Mouse (Mus musculus): ENCODE measurements around the gene Birc2. TPM values are rescaled to one million over a fixed set of nuclear protein-coding genes. Genes with fewer than 3 reads are reported as not detected.

Birc2 gene
- total and polyA plus RNA-seq, 3 experiments: 12.9 to 28.2 (median 22.0) TPM

DNA sequence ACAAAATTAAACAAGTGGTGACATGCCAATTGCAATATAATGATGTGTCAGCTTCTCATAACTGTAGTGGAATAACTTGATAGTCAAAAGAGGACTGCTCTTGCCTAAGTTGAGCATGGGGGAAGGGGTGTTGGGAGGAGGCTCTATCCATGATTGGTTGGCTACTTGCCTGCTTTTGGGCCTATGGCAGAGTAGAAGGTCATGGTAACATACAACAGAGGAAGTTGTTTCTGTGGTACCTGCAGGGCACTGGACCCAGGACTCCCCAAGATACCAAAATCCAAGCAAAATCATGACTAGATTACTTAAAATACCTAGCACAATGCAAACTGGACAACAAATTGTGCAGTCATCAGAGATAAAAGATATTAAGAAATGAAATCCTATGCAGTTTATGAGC is 41.3 kb downstream of the Birc2 start:
- H3K79me2 ChIP-seq (replicated peaks; ENCODE audit: control insufficient read depth, insufficient read depth, low read length): no peaks in the 10 kb centered on the region
- no peak overlapping the region for H3K9ac ChIP-seq (ENCODE audit: low read depth, low read length)
- no peak overlapping the region for H3K27ac ChIP-seq
- H3K4me3 ChIP-seq: no peak overlapping the region
- no peak for DNase-seq
- no peaks in the 10 kb centered on the region for H3K4me1 ChIP-seq (ENCODE audit: control insufficient read depth, insufficient read depth, low read length)
- intact Hi-C loops (cut with DNase I): no loop called here
- H3K36me3 ChIP-seq (ENCODE audit: control insufficient read depth, insufficient read depth, low read length): peaks cover 5% of the 10 kb centered on the region; the same call in 1 of the 2 replicates
- H3K27me3 ChIP-seq (ENCODE audit: control insufficient read depth, insufficient read depth, low read length): no peaks in the 10 kb centered on the region
- no peak for TF ChIP-seq CTCF (IDR thresholded peaks at IDR 0.05)
- no peak for TF ChIP-seq POLR2A (IDR thresholded peaks at IDR 0.05; ENCODE audit: insufficient read depth, low read depth, low read length)
- no peak for TF ChIP-seq EP300 (IDR thresholded peaks at IDR 0.05; ENCODE audit: insufficient read depth, low read depth, low read length)

- H3K36me3 ChIP-seq (ENCODE audit: control insufficient read depth, insufficient read depth, low read length): peaks cover 5% of the 10 kb centered on the region; the same call in 1 of the 2 replicates
- H3K79me2 ChIP-seq (replicated peaks; ENCODE audit: control insufficient read depth, insufficient read depth, low read length): no peaks in the 10 kb centered on the region
- H3K27me3 ChIP-seq (ENCODE audit: control insufficient read depth, insufficient read depth, low read length): no peaks in the 10 kb centered on the region
- no peak overlapping the region for H3K4me3 ChIP-seq
- H3K9ac ChIP-seq (ENCODE audit: low read depth, low read length): no peak overlapping the region
- TF ChIP-seq EP300 (IDR thresholded peaks at IDR 0.05; ENCODE audit: insufficient read depth, low read depth, low read length) (no peak), CTCF (IDR thresholded peaks at IDR 0.05) (no peak), POLR2A (IDR thresholded peaks at IDR 0.05; ENCODE audit: insufficient read depth, low read depth, low read length) (no peak)
- no peaks in the 10 kb centered on the region; the same call in 1 of the 2 replicates for H3K4me1 ChIP-seq (ENCODE audit: control insufficient read depth, insufficient read depth, low read length)
- WGBS: 96% methylated on average over 2 of the region's 2 CpGs
- no peak overlapping the region for H3K27ac ChIP-seq
- DNase-seq: no peak
- intact Hi-C loops (cut with DNase I): no loop called here
These were observed 43.3 kb downstream of the Birc2 start for GRCm38 (mm10) chr9:7793561-7793960.

DNA sequence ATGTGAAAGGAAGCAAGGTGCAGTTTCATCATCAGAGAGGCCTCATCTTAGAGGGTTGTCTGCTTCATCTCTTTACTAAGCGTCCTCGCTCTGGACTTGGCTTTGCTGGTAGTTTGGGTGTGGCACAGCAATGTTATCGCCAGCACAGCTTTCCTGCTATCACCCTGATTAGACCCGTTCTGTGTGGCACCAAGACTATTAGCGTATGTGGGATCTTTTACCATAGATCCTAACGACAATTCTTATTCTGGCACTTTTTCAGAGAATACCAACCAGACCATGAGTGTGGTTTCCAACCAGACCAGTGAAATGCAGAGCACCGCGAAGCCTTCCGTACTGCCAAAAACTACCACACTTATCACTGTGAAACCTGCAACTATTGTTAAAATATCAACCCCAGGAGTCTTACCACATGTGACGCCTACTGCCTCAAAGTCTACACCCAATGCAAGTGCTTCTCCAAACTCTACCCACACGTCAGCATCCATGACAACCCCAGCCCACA is 46.2 kb downstream of the Birc2 start:
- TF ChIP-seq CTCF (IDR thresholded peaks at IDR 0.05) (no peak), EP300 (IDR thresholded peaks at IDR 0.05; ENCODE audit: insufficient read depth, low read depth, low read length) (no peak)
- Histone ChIP-seq H3K36me3 (ENCODE audit: control insufficient read depth, insufficient read depth, low read length) (peaks cover 5% of the 10 kb centered on the region), H3K27me3 (ENCODE audit: control insufficient read depth, insufficient read depth, low read length) (no peaks in the 10 kb centered on the region), H3K4me1 (ENCODE audit: control insufficient read depth, insufficient read depth, low read length) (no peaks in the 10 kb centered on the region; the same call in 1 of the 2 replicates), H3K27ac (no peak overlapping the region), H3K79me2 (replicated peaks; ENCODE audit: control insufficient read depth, insufficient read depth, low read length) (no peaks in the 10 kb centered on the region), H3K9ac (ENCODE audit: low read depth, low read length) (no peak overlapping the region), H3K4me3 (no peak overlapping the region)
- intact Hi-C loops (cut with DNase I): no loop called here
- no peak for DNase-seq
- WGBS: 87% methylated on average over 11 of the region's 11 CpGs

DNA sequence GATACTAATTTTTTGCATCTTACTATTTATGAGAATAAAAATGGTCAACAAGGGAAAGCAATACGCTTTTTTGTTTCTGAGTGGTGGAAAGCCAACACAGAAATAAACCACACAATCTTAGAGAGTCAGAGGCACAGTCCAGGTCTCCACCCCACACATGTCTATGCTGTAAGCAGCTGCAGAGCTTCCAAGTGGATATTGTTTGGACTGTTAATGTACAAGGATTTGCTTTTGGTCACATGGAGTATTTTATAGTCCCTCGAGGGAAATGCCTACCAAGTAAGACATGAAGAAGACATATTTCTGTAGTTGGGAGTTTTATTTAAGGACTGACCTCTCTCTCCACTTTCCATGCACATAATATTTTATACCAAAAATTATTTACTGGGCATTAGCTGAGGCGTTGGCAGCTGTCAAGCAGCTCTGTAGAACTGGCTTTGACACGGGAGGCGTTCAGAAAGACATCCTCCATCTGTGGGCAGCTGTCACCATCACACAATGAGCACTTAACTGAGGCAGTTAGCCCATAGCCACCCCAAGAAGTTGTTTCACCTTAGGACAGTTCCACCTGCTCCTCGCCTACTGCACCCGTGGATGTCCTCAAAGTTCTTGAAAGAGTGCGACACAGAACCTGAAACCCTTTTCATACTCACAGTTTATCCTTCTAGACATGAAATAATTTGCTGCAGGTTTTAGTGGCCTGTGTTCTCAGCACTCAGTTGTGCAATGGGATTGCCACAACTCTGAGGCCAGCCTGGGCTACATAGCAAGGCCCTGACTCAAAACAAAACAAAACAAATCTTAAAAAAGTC is 46.9 kb downstream of the Birc2 start:
- TF ChIP-seq EP300 (IDR thresholded peaks at IDR 0.05; ENCODE audit: insufficient read depth, low read depth, low read length): no peak
- TF ChIP-seq CTCF (IDR thresholded peaks at IDR 0.05): no peak
- TF ChIP-seq POLR2A (IDR thresholded peaks at IDR 0.05; ENCODE audit: insufficient read depth, low read depth, low read length): no peak
- H3K36me3 ChIP-seq (ENCODE audit: control insufficient read depth, insufficient read depth, low read length): peaks cover 5% of the 10 kb centered on the region
- WGBS: 85% methylated on average over 8 of the region's 8 CpGs
- no peaks in the 10 kb centered on the region for H3K27me3 ChIP-seq (ENCODE audit: control insufficient read depth, insufficient read depth, low read length)
- H3K4me1 ChIP-seq (ENCODE audit: control insufficient read depth, insufficient read depth, low read length): no peaks in the 10 kb centered on the region; the same call in 1 of the 2 replicates
- H3K4me3 ChIP-seq: no peak overlapping the region
- no peak overlapping the region for H3K9ac ChIP-seq (ENCODE audit: low read depth, low read length)
- intact Hi-C loops (cut with DNase I): loop anchor here (10.0 kb wide), 1 partner anchor 605 kb away; the partner anchor contains the start of genes Dcun1d5 and Dync2h1
- DNase-seq: no peak
- no peak overlapping the region for H3K27ac ChIP-seq
- H3K79me2 ChIP-seq (replicated peaks; ENCODE audit: control insufficient read depth, insufficient read depth, low read length): no peaks in the 10 kb centered on the region

GRCm38 (mm10) chr9:7788411-7788810 is 48.5 kb downstream of the Birc2 start:
- intact Hi-C loops (cut with DNase I): loop anchor here (10.0 kb wide), 1 partner anchor 604 kb away; the partner anchor contains the start of genes Dcun1d5 and Dync2h1
- no peak for DNase-seq
- WGBS: 79% methylated on average over 6 of the region's 6 CpGs
- Histone ChIP-seq H3K4me1 (ENCODE audit: control insufficient read depth, insufficient read depth, low read length) (no peaks in the 10 kb centered on the region; the same call in 1 of the 2 replicates), H3K36me3 (ENCODE audit: control insufficient read depth, insufficient read depth, low read length) (peaks cover 5% of the 10 kb centered on the region), H3K9ac (ENCODE audit: low read depth, low read length) (no peak overlapping the region), H3K27me3 (ENCODE audit: control insufficient read depth, insufficient read depth, low read length) (no peaks in the 10 kb centered on the region), H3K27ac (no peak overlapping the region; the same call in 1 of the 2 replicates), H3K79me2 (replicated peaks; ENCODE audit: control insufficient read depth, insufficient read depth, low read length) (no peaks in the 10 kb centered on the region), H3K4me3 (no peak overlapping the region)
- TF ChIP-seq CTCF (IDR thresholded peaks at IDR 0.05) (no peak), POLR2A (IDR thresholded peaks at IDR 0.05; ENCODE audit: insufficient read depth, low read depth, low read length) (no peak), EP300 (IDR thresholded peaks at IDR 0.05; ENCODE audit: insufficient read depth, low read depth, low read length) (no peak)

GRCm38 (mm10) chr9:7786086-7786485 is 50.8 kb downstream of the Birc2 start:
- intact Hi-C loops (cut with DNase I): loop anchor here (10.0 kb wide), 1 partner anchor 601 kb away; the partner anchor contains the start of genes Dcun1d5 and Dync2h1
- Histone ChIP-seq H3K9ac (ENCODE audit: low read depth, low read length) (no peak overlapping the region), H3K79me2 (replicated peaks; ENCODE audit: control insufficient read depth, insufficient read depth, low read length) (no peaks in the 10 kb centered on the region), H3K4me3 (no peak overlapping the region), H3K4me1 (ENCODE audit: control insufficient read depth, insufficient read depth, low read length) (no peaks in the 10 kb centered on the region; the same call in 1 of the 2 replicates), H3K36me3 (ENCODE audit: control insufficient read depth, insufficient read depth, low read length) (peaks cover 1% of the 10 kb centered on the region), H3K27ac (no peak overlapping the region), H3K27me3 (ENCODE audit: control insufficient read depth, insufficient read depth, low read length) (no peaks in the 10 kb centered on the region)
- DNase-seq: no peak
- WGBS: 94% methylated on average over 7 of the region's 7 CpGs
- TF ChIP-seq EP300 (IDR thresholded peaks at IDR 0.05; ENCODE audit: insufficient read depth, low read depth, low read length): no peak
- no peak for TF ChIP-seq POLR2A (IDR thresholded peaks at IDR 0.05; ENCODE audit: insufficient read depth, low read depth, low read length)
- TF ChIP-seq CTCF (IDR thresholded peaks at IDR 0.05): no peak

Measured in heart, adult 2 months (tissue).